Mouse (Mus musculus): Measurements from ENCODE around the gene Csf2ra.

DNA sequence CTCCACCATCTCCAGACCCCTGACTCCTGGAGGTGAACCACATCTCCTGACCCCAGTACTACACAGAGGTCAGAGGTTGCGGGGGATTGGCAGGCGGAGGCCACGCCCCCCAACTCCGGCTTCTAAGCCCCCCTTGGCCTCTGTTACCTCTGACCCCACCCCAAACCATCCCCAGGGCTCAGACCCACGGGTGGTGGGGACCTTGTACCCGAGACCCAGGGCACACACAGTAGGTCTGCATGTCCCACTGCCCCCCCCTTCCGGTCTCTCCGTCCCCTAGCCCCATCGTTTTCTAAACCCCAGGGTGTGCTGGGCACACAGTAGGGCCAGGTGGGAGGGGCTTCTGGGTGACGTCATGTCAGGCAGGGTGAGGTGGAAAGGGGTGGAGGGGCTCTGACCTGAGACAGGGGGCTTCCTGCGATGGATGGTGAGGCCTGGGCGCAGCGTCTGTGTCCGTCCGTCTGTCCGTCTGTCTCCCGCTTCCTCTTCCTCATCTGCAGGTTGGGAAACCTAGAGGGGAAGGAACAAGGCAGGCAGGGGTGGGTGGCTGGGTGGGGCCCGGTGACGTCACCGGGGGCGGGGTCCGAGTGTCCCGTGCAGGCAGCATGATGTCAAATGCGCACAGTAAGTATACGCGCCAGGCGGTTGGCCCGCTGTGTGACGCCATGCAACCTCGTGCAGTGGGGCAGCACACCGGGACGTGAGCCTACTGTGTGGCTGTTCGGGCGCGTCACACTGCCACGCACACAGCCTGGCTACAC, at the start of gene Csf2ra:
- TF ChIP-seq POLR2A (IDR thresholded peaks at IDR 0.05; ENCODE audit: insufficient read length, low read depth) = no peak
- no peak for TF ChIP-seq USF1 (IDR thresholded peaks at IDR 0.05; ENCODE audit: low read depth)
- no peak for TF ChIP-seq MYOD1 (IDR thresholded peaks at IDR 0.05; ENCODE audit: control insufficient read depth in 1 of 3, insufficient read length in 2 of 3, low read depth in 2 of 3)
- TF ChIP-seq TCF12 (IDR thresholded peaks at IDR 0.05; ENCODE audit: insufficient read depth, poor library complexity, severe bottlenecking) = no peak
- no peak for TF ChIP-seq CEBPB (IDR thresholded peaks at IDR 0.05; ENCODE audit: insufficient read depth, poor library complexity, severe bottlenecking)
- no peak for TF ChIP-seq E2F4 (IDR thresholded peaks at IDR 0.05; ENCODE audit: insufficient read depth)
- no peak for TF ChIP-seq MAX (IDR thresholded peaks at IDR 0.05; ENCODE audit: low read depth)
- no peak for TF ChIP-seq POLR2AphosphoS2 (IDR thresholded peaks at IDR 0.05; ENCODE audit: insufficient read length, low read depth)
- TF ChIP-seq REST (IDR thresholded peaks at IDR 0.05; ENCODE audit: insufficient read depth, insufficient read length) = no peak
- peak in 1 of 3 experiments; percentile 7 for TF ChIP-seq MYOG (IDR thresholded peaks at IDR 0.05; ENCODE audit: control insufficient read depth in 1 of 3, insufficient read depth in 1 of 3, insufficient read length in 2 of 3, low read depth in 2 of 3)
- no peak for TF ChIP-seq SRF (IDR thresholded peaks at IDR 0.05; ENCODE audit: control insufficient read depth, insufficient read length, low read depth)
- TF ChIP-seq TCF3 (IDR thresholded peaks at IDR 0.05; ENCODE audit: insufficient read length, low read depth) = no peak

All from myocyte (in vitro differentiated cells).